Mouse (Mus musculus): ENCODE measurements at regions not wholly inside any gene's neighbourhood (a gene's known extent, or its start where the extent isn't known, plus 50 kb on each side); places are given as distances from the start of the nearest gene placed in this dataset.

DNA sequence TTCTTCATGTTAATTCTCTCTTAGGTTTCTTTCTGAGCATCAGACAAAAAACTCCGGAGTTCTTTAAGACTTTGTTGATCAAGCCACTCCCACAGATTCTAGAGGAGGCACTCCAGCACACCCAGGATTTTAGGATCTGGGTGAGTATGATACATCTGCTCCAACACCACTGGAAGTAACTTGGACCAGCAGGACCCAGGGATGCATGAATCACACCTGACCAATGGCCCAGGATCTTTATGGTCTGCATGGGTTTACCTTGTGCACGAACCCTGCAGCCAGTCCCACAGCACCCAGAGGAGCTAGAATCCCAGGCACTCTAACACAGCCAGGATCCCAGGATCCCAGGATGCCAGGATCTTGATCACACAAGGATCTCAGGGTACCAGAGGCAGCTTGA, 628.6 kb downstream of the Adam6a start:
- TF ChIP-seq CTCF (IDR thresholded peaks at IDR 0.05; ENCODE audit: low read depth) = no peak
- no peak for TF ChIP-seq EP300 (IDR thresholded peaks at IDR 0.05; ENCODE audit: low read depth)
